Mouse (Mus musculus): ENCODE measurements around the gene Me1.

DNA sequence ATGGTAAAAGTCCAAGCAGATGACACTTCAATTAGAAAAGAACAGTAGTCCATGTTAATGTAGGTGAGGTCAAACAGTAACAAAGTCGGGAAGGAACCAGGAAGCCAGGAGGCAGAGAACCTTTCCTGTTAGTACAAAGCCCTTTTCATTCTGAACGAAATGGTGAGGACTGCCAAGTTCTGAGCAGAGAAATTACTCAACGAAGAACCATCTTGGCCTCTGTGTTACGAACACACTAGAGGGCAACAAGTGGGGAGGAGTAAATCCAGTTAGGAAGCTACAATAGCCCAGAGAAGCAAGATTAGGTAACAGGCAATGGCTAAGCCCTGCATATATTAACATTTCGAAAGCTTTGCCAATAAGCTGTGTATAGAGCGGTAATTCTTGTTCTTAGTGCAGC lies 57.0 kb downstream of the Me1 start:
- no peak for TF ChIP-seq CTCF (IDR thresholded peaks at IDR 0.05; ENCODE audit: low read depth)
- TF ChIP-seq EP300 (optimal IDR thresholded peaks at IDR 0.05), result peak; percentile 34

Measured in stomach, postnatal 0 days (tissue).